Mouse (Mus musculus) G1E-ER4 (cell line): ENCODE data around the gene Nrde2. TPM values are rescaled to one million over a fixed set of nuclear protein-coding genes. Genes with fewer than 3 reads are reported as not detected.

Experiments used
- GATA1 ChIP-seq: IDR thresholded peaks from one replicate; pipeline ENCODE4 v1.8.0; 2012; ENCODE audit warnings: low read length, inconsistent platforms
- polyA plus RNA-seq: library from polyadenylated mRNA; stranded (reverse); fragments of >175 nt; gene quantifications from 2 replicates; pipeline ENCODE4 v1.2.3, GENCODE M21; 2012

Nrde2 gene
- 9.3 and 9.5 TPM in 2 replicates for polyA plus RNA-seq

DNA sequence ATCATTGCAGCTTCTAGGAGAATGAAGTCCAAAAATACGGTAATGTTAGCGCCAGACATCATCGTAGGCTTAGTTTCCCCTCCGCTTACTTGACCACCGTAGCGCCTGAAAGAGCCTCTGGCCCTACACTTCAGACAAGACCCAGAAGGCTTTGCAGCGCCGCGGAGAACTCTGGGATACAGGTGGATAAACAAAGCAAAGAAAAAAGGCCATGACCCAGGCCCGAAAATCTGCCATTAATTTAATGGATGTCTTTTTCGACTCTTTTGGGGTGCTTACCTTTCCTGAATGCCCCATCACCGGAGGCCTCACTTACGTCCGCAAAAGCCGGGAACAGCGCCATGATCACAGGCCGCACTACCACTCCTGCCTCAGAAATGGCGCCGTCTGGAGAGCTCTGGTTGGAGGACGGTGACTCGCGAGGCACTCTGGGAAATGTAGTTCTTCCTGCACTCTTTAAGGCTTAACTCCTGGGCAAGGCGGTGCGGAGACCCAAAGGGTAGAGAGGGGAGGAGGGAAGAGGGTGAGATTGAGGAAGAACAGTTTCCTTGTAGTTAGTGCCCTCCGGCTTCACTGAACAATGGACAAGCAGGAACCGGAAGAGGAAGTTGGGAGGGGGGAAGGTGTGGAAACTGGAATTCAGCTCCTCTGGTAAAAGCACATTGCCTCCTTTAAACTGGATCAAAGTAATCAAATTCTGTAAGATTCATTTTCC is at the start of gene Nrde2:
Nrde2 (minus strand) TSS at position 393 of the 715 bp plus-strand sequence.
- TF ChIP-seq GATA1: no peak

DNA sequence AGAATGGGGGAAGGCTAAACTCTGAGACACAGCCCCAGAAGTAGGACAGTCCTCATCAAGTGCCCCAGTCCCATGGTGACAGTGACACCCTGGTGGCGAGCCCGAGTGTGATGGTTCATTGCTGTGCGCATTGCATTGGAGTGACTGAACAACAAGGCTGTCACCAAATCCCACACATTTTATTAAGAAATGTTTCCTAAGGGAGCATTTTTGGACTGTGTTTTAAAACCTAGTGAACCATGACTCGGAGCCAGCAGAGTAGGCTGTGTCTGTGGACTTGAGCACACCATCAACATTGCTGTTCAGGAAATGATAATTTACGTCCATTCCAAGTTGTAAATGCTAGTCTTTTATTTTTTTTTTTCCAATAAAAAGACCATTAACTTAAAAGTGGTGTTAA is 47.5 kb upstream of the Nrde2 start:
- TF ChIP-seq GATA1: no peak

DNA sequence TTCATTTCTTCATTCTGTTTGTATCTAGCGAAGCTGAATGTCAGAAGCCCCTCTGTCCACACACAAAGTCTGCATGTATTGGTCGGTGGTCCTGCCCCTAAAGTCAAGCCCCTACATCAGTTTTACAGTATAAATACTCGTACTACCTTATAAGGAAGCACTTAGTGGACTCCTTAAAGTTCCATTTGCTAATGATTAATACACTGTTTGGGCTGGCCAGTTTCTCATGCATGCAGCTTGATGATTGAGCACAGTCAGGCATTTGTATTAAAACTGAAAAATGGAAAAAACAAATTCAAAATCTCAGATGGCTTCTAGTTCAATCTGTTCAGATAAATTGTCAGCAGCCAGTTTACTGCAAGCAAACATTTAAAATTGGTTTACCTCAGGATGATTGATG is 47.1 kb upstream of the Nrde2 start:
- TF ChIP-seq GATA1: no peak

DNA sequence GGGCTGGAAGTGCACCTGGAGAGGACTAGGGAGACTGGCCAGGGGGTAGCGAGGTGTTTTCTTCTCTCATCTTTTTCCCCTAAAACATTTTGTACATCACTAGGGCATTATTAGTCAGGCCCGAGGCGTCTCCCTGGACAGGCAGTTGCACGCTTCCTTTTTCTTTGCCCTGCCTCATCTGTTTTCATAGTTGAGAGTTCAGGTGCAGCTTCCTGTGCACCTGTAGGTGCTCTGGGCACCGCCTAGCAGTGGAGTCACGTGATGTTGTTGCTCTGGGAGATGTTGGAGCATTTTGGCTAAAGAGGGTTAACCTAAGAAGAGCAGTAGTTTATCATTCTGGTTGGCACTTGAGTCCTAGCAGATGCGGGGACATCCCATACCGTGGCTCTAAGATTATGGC is 45.7 kb upstream of the Nrde2 start:
- no peak for TF ChIP-seq GATA1

DNA sequence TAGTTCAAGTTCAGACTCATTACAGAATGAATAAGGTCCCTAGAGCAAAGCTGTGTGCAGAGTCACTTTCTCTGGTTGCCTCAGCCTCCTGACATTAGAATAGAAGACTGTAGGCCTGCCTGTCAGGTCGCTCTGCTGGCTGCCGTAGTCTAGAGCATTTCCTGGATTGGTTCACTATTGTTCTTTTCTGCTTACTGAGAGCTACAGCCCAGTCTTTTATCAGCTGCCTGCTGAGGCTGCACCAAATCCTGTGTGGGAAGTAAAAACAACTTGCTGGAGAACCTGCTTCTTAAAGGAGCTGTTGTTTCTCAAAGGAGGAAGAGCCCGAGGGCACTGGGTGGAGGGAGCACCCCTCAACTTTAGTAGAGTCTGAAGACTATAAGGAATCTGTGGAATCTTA is 44.3 kb upstream of the Nrde2 start:
- no peak for TF ChIP-seq GATA1

DNA sequence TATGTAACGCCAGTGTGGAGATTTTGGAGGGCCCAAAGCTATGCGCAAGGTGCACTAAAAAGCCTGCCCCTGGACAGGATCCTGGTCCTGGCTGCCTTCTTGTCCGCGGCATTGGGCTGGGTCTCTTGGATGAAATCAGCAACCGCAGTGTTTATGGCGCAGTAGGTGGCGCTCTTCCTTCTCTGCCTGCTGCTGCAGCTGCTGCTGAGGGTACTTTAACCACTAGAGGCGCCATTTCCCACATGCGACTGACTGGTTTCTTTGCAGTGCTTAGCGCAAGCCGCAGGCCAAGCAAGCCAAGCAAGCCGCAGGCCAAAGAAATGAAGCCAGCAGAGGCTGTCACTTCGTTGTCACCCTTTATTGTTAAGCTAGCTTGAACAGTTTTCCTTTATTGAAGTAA is 42.4 kb upstream of the Nrde2 start:
- TF ChIP-seq GATA1: no peak

DNA sequence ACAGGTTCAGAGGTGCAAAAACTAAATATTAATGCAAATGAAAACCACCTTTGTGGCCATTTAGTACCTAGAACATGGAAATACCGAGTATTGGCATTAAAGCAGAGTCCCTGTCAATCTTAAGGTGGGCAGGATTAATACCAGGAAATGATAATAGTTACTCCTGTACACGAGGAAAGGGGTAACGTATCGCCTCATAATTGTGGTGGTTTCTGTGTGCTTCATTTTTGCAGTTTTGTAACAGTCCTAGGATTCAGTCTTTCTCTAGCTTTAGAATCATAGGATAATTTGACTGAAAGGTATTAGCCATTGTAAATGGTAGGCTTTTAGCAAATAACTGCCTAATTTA is 41.9 kb upstream of the Nrde2 start:
- no peak for TF ChIP-seq GATA1

DNA sequence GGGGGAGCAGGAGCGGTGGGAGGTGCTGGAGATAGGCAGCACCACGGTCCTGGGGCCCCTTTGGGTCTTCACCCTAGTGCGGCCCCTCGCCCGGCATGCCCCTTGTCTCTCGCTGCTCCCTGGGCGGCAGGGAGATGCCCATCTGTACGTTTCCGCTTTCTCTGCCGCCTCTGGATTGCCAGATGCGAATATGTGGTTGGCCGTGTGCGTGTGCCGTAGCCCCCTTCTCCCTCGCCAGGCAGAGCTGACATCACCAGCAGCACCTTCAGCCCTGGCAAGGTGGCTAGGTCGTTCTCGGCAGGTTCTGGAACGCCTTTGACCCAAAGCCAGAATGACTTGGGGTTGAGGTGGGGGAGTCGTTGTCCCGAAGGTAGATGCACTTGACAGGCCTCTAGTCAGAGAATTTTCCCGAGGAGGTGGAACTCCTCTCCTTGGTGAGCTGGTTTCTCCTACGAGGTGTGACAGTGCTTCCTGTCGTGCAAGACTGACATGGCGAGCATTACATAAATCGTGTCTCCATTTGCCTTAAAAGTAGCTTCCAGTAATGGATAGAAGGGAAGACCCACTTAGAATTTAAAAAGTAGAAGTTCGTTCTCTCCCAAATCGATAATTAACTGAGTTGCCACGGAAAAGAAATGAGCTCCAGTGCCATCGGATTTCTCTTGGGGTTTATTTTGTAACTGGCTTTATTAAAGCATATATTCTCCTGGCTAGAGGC is 41.4 kb upstream of the Nrde2 start:
- no peak for TF ChIP-seq GATA1

DNA sequence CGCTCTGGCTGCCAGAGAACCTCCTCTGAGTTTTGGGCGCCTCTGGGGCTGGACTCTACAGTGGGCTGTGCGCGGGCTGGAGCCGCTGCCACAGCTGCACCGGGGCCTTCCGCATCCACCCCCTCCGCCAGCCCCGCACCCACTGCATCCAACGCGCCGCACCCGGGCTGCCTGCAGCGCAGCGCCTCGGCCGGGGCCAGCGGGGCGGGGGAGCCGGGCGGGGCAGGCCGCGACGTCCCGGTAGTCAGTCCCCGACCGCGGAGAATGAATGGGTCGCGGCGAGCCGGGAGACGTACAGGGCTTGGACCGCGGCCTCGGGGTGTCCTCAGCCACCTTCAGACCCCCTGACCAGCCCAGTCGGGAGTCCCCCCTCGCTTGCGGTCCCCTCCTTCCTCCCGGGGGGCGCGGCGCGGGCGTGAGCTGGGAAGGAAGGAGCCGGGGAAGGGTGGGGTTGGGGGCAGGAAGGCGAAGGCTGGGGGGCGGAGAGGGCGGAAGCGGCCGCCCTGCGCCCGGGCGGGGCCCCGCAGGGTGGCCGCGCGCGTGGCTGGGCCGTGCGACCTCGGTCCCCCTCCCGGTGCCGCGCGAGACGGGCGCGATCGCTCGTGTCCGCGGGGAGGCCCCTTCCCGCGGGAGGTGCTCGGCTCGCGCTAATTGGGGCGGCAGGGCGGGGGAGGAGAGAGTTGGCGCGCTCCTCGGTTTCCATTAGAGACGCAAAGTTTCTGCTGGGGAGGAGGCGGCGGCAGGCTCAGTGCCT is 40.6 kb upstream of the Nrde2 start:
- TF ChIP-seq GATA1: no peak

DNA sequence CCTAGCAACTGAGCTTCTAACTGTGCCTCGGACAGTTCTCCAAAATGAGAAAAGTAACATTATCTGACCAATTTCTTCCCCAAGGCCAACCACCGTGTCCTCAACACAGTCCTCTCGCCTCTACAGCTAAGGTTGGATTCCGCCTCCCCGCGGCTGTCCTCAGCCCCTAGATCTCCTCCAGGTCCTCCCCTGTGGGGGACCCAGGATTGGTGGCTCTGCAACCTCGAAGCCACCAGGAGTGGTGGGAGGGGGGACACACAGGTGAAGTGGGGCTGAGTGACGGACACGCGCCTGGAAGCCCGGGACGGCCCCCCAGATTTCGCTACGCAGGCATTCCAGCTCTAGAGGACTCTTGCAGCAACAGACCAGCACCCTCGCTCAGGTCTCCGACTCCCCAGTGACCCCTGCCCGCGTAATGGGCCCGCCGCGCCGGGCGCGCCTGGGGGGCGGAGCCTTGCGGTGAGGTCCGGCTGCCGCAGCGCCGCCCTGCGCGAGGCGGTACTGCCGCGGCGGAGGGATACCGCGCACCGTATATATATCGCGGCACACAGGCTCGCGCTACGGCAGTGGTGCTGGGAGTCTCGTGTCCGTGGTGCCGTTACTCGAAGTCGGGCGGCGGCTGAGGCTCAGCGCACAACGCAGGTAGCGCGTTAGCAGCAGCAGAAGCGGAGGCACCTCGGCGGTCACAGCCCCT is 39.7 kb upstream of the Nrde2 start, which contains the start of gene Calm1:
Calm1 (plus strand) TSS at position 469 of the 694 bp plus-strand sequence.
- TF ChIP-seq GATA1: no peak

DNA sequence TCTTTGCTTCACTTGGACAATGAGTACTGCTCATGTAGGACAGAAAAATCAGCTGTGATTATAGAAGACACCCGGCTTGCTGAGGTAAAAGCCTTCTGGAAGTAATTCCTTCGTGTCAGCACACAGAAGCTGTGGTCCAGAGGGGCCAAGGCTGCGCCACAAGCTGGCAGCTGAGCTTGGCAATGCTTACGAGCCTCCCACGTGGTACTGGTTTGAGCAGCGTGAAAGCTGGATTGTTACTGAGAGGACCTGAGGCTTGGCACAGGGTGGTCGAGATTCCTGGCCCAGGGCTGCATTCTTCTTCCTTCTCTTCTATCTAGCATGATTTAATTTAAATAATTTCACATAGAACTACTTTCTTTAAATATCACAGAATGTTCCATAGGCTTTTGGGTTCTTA is 37.3 kb upstream of the Nrde2 start:
- no peak for TF ChIP-seq GATA1

DNA sequence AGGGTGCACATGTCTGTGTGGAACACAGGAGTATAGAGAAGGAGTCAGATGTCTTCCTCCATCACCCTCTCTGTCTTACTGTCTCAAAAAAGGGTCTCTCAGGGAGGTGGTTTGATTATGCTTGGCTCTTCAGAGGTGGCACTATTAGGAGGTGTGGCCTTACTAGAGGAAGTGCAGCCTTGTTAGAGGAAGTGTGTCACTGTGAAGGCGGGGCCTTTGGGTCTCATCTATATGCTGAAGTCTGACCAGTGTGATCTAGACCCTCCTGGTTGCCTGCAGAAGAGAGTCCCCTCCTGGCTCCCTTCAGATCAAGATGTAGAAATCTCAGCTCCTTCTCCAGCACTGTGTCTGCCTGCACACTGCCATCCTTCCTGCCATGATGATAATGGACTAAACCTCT is 34.7 kb upstream of the Nrde2 start:
- no peak for TF ChIP-seq GATA1

DNA sequence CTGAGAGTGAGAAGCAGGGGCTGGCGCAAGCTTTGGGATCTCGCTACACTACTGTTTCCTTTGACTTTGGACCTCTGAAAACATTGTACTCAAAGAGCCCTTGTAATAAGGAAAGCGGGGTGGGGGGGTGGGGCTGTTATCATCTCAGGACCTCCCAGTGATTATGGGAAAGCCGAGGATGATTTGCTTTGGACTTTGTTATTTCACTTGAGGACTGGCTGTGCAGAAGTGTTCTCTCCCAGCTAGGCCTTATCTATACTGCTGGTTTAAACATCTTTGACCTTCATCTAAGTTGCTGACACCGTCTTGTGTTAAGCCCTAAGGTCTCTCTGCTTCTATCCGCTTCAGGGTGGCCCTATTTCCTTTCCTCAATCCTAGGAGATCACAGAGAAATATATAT is 31.3 kb upstream of the Nrde2 start:
- TF ChIP-seq GATA1: no peak

DNA sequence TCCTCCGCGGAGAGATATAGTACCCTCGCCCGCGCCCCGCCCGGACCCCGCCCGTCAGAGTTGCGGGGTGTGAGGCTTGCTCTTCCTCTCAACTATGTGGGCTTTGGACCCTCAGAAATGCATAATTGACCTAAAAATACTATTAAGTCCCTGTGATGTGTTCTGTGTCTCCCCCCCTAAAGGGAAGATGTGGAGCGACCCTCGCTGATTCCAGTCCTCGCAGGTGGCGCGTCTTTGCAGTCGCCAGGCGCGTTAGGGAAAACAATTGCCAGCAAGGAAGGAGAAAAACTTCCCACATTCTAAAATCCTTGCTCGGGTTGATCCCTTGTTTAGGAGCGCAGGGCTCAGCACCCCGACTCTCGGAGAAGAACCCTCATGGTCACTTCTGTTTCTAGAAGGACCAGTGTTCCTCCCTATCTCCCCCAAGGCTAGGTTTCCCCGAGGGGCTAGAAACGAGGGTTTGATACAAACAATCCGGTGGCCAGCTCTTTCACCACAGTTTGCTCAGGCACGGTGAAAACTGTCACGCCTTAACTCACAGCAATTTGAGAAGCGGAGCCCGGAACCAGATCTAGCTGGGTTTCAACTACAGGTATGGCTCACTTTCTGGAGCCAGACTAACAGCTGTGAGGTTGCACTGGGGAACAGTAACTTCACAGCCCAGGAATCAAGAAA is 28.4 kb upstream of the Nrde2 start:
- TF ChIP-seq GATA1: no peak

DNA sequence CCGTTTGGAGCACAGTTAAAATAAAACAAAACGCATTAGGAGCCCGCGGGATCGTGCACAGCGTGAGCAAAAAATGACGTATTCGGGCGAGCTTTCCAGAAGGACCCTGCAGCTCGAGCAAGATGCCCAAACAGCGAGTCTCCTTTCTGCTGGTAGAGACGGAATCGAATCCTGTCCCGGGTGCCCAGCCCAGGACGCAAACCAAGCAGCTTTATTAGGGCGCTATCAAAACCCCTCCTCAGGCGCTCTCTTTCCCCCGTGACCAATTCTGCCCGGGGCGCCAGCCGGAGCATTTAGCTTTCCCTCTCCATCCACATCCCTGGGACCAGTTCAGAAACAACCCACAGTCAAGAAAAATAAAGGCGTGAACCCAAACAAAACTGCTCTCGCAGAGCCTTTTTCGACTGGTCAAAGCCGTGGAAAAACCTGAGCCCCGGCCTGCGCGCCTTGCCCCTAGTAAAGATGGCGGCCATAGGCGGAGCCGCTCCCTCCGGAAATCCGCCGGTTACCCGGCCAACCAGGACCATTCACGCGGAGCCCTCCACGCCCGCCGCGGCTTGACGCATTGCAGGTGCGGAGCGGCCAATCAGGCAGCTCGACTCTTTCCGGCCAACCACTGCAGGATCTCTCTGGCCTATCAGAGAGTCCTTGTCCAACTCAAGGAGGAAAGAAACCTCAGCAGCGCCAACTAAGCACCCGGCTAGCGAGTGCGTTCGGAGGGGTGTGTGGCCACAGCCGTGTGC is 27.7 kb upstream of the Nrde2 start:
- TF ChIP-seq GATA1: no peak

DNA sequence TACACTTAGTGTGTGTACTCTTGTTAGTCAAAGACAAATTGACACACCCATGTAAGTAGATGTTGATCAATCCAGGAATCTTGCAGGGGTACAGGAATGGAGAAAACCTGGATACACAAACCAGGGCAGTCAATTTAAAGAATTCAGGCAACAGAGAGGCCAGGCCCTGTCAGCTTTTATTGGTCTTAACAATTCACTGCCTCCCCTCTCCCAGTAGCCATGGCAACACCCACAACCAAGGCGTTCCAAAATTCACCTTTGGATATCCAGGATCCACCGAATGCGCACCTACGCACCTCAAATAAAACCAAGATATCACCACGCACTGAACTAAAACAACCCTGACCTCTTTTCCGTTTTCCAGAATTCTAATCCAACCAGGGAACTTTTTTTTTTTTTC is 26.9 kb upstream of the Nrde2 start:
- no peak for TF ChIP-seq GATA1
